Mouse (Mus musculus): ENCODE data around the gene Senp6.

DNA sequence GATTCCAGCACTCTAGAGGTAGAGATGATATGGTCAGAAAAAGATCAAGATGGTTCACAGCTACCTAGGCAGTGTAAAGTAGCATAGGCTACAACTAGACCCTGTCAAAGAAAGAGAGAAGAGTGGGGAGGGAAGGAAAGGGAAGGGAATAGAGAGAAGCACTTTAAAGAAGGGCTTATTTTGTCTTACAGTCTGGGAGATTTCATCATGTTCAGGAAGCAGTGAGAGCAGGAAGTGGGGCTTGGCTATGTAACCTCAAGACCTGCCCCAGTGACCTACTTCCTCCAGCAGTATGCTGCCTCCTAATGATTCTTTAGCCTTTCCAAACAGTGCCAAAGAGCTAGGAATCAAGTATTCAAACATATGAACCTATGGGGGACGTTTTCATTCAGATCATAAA lies 14.2 kb downstream of the Senp6 start:
- TF ChIP-seq CTCF (IDR thresholded peaks at IDR 0.05; ENCODE audit: low read depth, low read length) (no peak), POLR2A (IDR thresholded peaks at IDR 0.05; ENCODE audit: borderline replicate concordance, low read depth, low read length) (no peak)
